Mouse (Mus musculus): ENCODE measurements around the gene Sipa1l1.

DNA sequence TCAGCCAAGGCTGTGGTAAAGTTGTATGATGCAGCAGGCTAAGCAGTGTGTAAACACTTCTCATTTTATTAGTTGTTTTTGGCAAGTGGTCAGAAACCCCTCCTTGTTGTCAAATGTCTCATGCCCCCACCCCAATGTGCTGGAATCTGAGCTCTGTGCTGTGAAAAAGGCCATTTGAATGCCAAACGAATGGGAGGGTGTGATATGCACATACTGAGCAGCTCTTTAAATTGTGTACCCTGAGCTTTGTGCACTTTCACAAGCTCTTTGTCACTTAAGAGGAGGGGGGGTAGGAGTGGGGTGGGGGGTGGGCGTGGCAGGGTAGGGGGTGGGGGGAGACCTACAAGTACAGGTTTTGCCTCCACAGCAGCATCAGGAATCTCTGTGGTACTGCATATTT is 24.4 kb downstream of the Sipa1l1 start:
- TF ChIP-seq CTCF (IDR thresholded peaks at IDR 0.05; ENCODE audit: insufficient read depth, low read depth, low read length) (no peak), POLR2A (IDR thresholded peaks at IDR 0.05; ENCODE audit: insufficient read depth, low read depth, low read length) (no peak)
